Mouse (Mus musculus) intestine, embryonic 14.5 days (tissue): ENCODE measurements at regions not wholly inside any gene's neighbourhood (a gene's known extent, or its start where the extent isn't known, plus 50 kb on each side); places are given as distances from the start of the nearest gene placed in this dataset.
"Not testable (repeated sequence)": the region's sequence is repeated elsewhere in the genome, so short reads cannot be mapped to it uniquely, and the experiment has no call there.

Experiments
- ATAC-seq: fragments of 200-750 bp; cut with Nextera tagmentation; replicated peaks from 2 replicates; pipeline ENCODE4 v1.8.0; 2017; ENCODE audit warnings: low read depth, moderate number of reproducible peaks, moderate TSS enrichment, moderate library complexity; ENCODE audit not compliant: low FRiP score, low TSS enrichment
- DNase-seq: peaks from one replicate; pipeline ENCODE4 v3.0.0-alpha.2; 2018; ENCODE audit warnings: low spot score
- H3K27ac ChIP-seq: fragments of 300-500 bp; sonication (generic); 2 replicates; pipeline ENCODE4 v1.5.1; 2014; ENCODE audit warnings: low read depth, mild to moderate bottlenecking, control low read depth
- H3K27me3 ChIP-seq: fragments of 300-500 bp; sonication (generic); replicated peaks from 2 replicates; pipeline ENCODE4 v1.6.1; 2014; ENCODE audit warnings: low read length, control low read depth; ENCODE audit not compliant: control insufficient read depth, insufficient read depth
- H3K36me3 ChIP-seq: fragments of 300-500 bp; sonication (generic); 2 replicates; pipeline ENCODE4 v1.6.1; 2014; ENCODE audit warnings: low read length, control low read depth; ENCODE audit not compliant: control insufficient read depth, insufficient read depth
- H3K4me1 ChIP-seq: fragments of 300-500 bp; sonication (generic); replicated peaks from 2 replicates; pipeline ENCODE4 v1.6.1; 2014; ENCODE audit warnings: low read length, control low read depth, mixed read lengths; ENCODE audit not compliant: control insufficient read depth, insufficient read depth
- H3K4me2 ChIP-seq: fragments of 300-500 bp; sonication (generic); 2 replicates; pipeline ENCODE4 v1.6.1; 2014; ENCODE audit warnings: low read length
- H3K4me3 ChIP-seq: fragments of 300-500 bp; sonication (generic); 2 replicates; pipeline ENCODE4 v1.5.1; 2014; ENCODE audit warnings: low read depth, low read length, control low read depth, mixed read lengths
- H3K9ac ChIP-seq: fragments of 300-500 bp; sonication (generic); 2 replicates; pipeline ENCODE4 v1.6.1; 2014; ENCODE audit warnings: mild to moderate bottlenecking, low read length
- H3K9me3 ChIP-seq: fragments of 300-500 bp; sonication (generic); 2 replicates; pipeline ENCODE4 v1.6.1; 2016; ENCODE audit warnings: low read length, control low read depth; ENCODE audit not compliant: control insufficient read depth
- WGBS: fragments of 180-500 bp; shearing (Covaris S2); extraction: QIAGEN DNeasy Blood & Tissue Kit; methylation state at CpG from one replicate; pipeline ENCODE4 v1.1.7; 2014; 5-methylcytosine and 5-hydroxymethylcytosine counted together

DNA sequence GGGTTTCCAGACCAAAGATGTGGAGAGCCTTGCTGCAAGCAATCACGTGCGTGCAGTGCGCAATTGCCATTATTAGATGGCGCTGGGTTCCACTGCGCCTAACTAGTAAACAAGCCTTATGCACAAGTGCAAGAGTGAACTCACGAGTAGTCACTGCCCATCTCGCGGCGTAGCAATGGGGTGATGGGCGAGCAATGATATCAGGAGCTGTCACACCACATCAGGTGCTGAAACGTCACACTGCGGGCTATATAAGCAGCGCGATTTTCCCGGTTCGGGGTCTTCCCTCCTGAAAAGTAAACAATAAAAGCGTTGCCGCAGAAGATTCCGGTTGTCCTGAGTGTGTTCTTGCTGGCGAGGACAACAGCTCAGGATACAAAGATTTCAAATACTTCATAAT lies 89.8 kb upstream of the Prl2c3 start:
- not testable (repeated sequence) for DNase-seq, H3K36me3 ChIP-seq, H3K27me3 ChIP-seq, H3K4me2 ChIP-seq, ATAC-seq, H3K9ac ChIP-seq, H3K4me1 ChIP-seq, H3K4me3 ChIP-seq, H3K9me3 ChIP-seq, H3K27ac ChIP-seq
- 89% methylated on average over 20 of the region's 20 CpGs for WGBS

DNA sequence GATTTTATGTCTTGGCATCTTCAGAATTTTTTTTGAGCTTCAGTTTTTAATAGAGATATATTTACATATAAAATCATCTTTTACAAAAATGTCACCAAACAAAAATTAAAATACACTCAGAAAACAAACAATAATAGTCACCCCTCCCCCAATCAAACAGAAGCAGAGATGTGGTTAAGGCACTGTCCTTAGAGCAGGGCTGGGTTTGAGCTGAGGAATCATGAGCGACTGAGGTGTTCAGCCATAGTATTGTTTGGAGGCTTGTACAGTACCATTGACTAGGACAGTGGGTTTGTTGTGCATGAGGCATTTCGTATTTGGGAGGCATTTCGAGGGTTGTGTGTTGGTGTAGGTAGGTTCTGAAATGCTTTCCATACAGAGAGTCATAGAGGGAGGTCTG lies 79.6 kb upstream of the Prl2c3 start:
- not testable (repeated sequence) for H3K4me1 ChIP-seq, H3K36me3 ChIP-seq, DNase-seq, H3K4me2 ChIP-seq, ATAC-seq, H3K4me3 ChIP-seq, H3K27ac ChIP-seq, H3K27me3 ChIP-seq, H3K9ac ChIP-seq
- H3K9me3 ChIP-seq, result peaks cover 23% of the 10 kb centered on the region
- WGBS, result 60% methylated on average over 2 of the region's 3 CpGs

DNA sequence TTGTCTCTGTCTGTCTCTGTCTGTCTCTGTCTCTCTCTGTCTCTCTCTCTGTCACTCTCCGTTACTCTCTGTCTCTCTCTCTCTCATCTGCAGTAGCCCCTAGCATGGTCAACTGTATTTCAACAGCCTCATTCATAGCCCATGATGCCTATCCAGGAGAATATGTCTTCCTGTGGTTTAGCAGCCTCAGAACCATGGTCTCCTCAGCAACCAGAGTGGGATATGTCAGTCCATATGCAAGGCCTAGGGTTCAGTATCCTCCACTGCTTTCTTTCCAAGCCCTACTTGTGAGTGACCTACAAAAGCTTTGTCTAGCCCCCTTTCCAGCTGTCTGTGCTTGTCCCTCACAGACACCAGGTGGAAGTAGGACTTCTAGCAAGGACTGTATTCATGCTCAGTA lies 65.1 kb upstream of the Prl2c3 start:
- not testable (repeated sequence) for DNase-seq, H3K27ac ChIP-seq, H3K9me3 ChIP-seq, H3K4me3 ChIP-seq, H3K4me1 ChIP-seq, H3K9ac ChIP-seq, H3K4me2 ChIP-seq, H3K27me3 ChIP-seq, ATAC-seq, H3K36me3 ChIP-seq
- 86% methylated on average over 1 of the region's 1 CpGs for WGBS

DNA sequence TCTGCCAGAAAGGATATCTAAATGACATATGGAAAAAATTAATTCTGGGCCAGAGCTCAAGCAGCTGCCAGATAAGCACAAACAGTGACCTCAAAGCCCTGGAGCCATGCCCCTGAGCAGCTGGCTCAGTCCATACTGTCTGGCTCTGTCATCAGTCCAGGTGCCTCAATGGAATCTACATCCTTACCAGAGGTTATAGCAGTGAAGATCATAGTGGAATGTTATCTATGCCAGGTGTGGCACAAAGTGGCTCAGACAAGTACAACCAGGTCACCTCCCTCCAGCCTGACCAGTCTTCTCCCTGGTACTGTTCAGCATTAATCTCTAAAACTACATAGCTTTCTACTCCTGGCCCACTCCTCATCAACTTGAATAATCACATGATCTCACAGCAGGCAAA lies 64.4 kb upstream of the Prl2c3 start:
- Histone ChIP-seq H3K4me1 (no peaks in the 10 kb centered on the region), H3K4me3 (no peak overlapping the region), H3K27ac (no peak overlapping the region), H3K4me2 (no peak overlapping the region), H3K27me3 (no peaks in the 10 kb centered on the region), H3K9ac (no peak overlapping the region), H3K36me3 (no peaks in the 10 kb centered on the region), H3K9me3 (0 out of 2 replicates have a peak, but pooled peaks cover 2% of the 10 kb centered on the region)
- ATAC-seq (peak; percentile 47; the same call in 1 of the 2 replicates), DNase-seq (no peak)

DNA sequence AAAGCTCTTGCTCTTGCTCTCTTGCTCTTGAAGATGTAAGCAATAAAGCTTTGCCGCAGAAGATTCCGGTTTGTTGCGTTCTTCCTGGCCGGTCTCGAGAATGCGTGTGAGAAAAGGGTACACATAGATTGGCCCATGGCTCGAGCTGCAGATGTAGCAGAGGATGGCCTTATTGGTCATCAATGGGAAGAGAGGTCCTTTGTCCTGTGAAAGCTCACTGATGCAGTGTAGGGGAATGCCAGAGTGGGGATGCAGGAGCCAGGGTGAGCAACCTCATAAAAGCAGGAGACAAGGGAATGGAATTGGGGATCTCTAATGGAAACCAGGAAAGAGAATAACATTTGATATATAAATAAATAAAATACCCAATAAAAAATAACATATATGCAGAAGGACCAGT lies 63.7 kb upstream of the Prl2c3 start:
- DNase-seq, result not testable (repeated sequence)
- 86% methylated on average over 7 of the region's 7 CpGs for WGBS

DNA sequence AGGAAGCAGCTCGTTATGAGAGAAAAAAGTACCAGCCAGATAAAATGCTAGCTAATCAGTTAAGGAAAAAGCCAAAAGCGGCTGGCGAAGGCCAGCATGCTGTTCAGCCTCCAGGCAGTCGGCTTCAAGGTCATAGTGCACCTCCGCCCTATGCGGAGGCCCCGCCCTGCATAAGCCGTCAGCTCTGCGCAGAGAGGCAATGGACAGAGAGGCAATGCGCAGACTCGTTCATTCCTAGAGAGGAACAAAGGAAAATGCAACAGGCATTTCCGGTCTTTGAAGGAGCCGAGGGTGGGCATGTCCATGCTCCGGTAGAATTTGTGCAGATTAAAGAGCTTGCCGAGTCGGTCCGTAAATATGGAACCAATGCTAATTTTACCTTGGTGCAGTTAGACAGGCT lies 61.1 kb upstream of the Prl2c3 start:
- H3K4me2 ChIP-seq, H3K4me1 ChIP-seq, H3K27me3 ChIP-seq, ATAC-seq, DNase-seq, H3K9me3 ChIP-seq, H3K4me3 ChIP-seq, H3K36me3 ChIP-seq, H3K27ac ChIP-seq, H3K9ac ChIP-seq: not testable (repeated sequence)
- WGBS, result 96% methylated on average over 16 of the region's 17 CpGs

More for the DNA sequence above, 63.7 kb upstream of the Prl2c3 start:
- not testable (repeated sequence) for ATAC-seq, H3K27me3 ChIP-seq, H3K4me1 ChIP-seq, H3K4me3 ChIP-seq, H3K4me2 ChIP-seq, H3K9ac ChIP-seq, H3K27ac ChIP-seq, H3K9me3 ChIP-seq, H3K36me3 ChIP-seq

DNA sequence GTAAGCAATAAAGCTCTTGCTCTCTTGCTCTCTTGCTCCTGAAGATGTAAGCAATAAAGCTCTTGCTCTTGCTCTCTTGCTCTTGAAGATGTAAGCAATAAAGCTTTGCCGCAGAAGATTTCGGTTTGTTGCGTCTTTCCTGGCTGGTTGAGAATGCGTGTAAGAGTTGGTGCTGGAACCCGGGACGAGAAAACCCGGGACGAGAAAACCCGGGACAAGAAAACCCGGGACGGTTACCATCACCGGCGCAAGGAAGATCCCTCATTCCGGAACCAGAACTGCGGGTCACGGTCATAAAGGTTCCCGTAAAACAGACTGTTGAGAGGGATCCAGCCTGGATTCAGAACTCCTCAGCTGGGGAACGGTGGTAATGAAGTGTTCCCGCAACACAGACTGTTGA lies 60.1 kb upstream of the Prl2c3 start:
- H3K36me3 ChIP-seq, H3K9ac ChIP-seq, DNase-seq, H3K27ac ChIP-seq, H3K4me1 ChIP-seq, H3K27me3 ChIP-seq, H3K4me2 ChIP-seq, ATAC-seq, H3K4me3 ChIP-seq, H3K9me3 ChIP-seq: not testable (repeated sequence)
- 96% methylated on average over 19 of the region's 19 CpGs for WGBS
